Mouse (Mus musculus): ENCODE measurements around the gene Atp5f1. TPM values are rescaled to one million over a fixed set of nuclear protein-coding genes. Genes with fewer than 3 reads are reported as not detected.

Atp5f1 gene
- polyA plus RNA-seq, 1 experiment = 570 TPM

DNA sequence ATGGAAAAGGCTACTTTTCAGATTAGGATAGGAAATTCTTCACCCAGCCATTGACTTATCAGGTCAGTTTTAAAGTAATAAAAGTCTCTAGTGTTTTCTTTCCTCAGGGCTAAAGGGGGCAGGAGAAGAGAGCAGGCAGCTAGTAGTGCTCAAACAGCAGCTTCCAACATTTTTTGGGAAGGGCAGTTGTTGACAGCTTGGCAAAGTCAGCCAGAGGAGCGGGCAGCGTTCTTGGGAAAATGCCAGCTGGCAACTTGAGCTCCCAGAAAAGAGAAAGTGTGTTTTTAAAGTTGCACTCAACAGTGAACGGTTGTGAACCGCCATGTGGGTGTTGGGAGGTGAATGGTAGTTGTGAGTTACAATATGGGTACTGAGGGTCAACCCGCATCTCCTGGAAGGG is 24.9 kb downstream of the Atp5f1 start:
- no peak for TF ChIP-seq POLR2A (IDR thresholded peaks at IDR 0.05; ENCODE audit: insufficient read depth, low read length)
- no peak for TF ChIP-seq CTCF (IDR thresholded peaks at IDR 0.05; ENCODE audit: low read depth, low read length)
- no peak for TF ChIP-seq EP300 (IDR thresholded peaks at IDR 0.05; ENCODE audit: insufficient read depth, low read depth, low read length)
- Histone ChIP-seq H3K27ac (ENCODE audit: insufficient read depth, low read length) (no peak overlapping the region), H3K4me1 (ENCODE audit: control insufficient read depth, insufficient read depth, low read length) (no peaks in the 10 kb centered on the region), H3K36me3 (ENCODE audit: control insufficient read depth, insufficient read depth, low read length, poor library complexity, severe bottlenecking) (no peaks in the 10 kb centered on the region), H3K27me3 (ENCODE audit: control insufficient read depth, insufficient read depth, low read length, poor library complexity, severe bottlenecking) (no peaks in the 10 kb centered on the region), H3K4me3 (ENCODE audit: low read depth, low read length) (no peak overlapping the region), H3K9me3 (replicated peaks; ENCODE audit: control insufficient read depth, insufficient read depth, low read length, poor library complexity, severe bottlenecking) (no peaks in the 10 kb centered on the region), H3K9ac (ENCODE audit: low read depth, poor library complexity, severe bottlenecking) (no peak overlapping the region)

GRCm38 (mm10) chr3:105933926-105934325 is 26.0 kb downstream of the Atp5f1 start:
- Histone ChIP-seq H3K36me3 (ENCODE audit: control insufficient read depth, insufficient read depth, low read length, poor library complexity, severe bottlenecking) (no peaks in the 10 kb centered on the region), H3K4me3 (ENCODE audit: low read depth, low read length) (no peak overlapping the region), H3K9me3 (replicated peaks; ENCODE audit: control insufficient read depth, insufficient read depth, low read length, poor library complexity, severe bottlenecking) (no peaks in the 10 kb centered on the region), H3K9ac (ENCODE audit: low read depth, poor library complexity, severe bottlenecking) (no peak overlapping the region), H3K27me3 (ENCODE audit: control insufficient read depth, insufficient read depth, low read length, poor library complexity, severe bottlenecking) (no peaks in the 10 kb centered on the region), H3K4me1 (ENCODE audit: control insufficient read depth, insufficient read depth, low read length) (no peaks in the 10 kb centered on the region), H3K27ac (ENCODE audit: insufficient read depth, low read length) (no peak overlapping the region)
- no peak for TF ChIP-seq EP300 (IDR thresholded peaks at IDR 0.05; ENCODE audit: insufficient read depth, low read depth, low read length)
- TF ChIP-seq POLR2A (IDR thresholded peaks at IDR 0.05; ENCODE audit: insufficient read depth, low read length) = no peak

GRCm38 (mm10) chr3:105932240-105933071 is 27.4 kb downstream of the Atp5f1 start, which contains the start of gene I830077J02Rik:
Gene I830077J02Rik (minus strand): TSS chr3:105932664.
- Histone ChIP-seq H3K9ac (ENCODE audit: low read depth, poor library complexity, severe bottlenecking) (no peak within 1 kb of the TSS), H3K27me3 (ENCODE audit: control insufficient read depth, insufficient read depth, low read length, poor library complexity, severe bottlenecking) (no peaks in the 10 kb centered on the region), H3K36me3 (ENCODE audit: control insufficient read depth, insufficient read depth, low read length, poor library complexity, severe bottlenecking) (no peaks in the 10 kb centered on the region), H3K4me3 (ENCODE audit: low read depth, low read length) (no peak within 1 kb of the TSS), H3K9me3 (replicated peaks; ENCODE audit: control insufficient read depth, insufficient read depth, low read length, poor library complexity, severe bottlenecking) (no peaks in the 10 kb centered on the region), H3K4me1 (ENCODE audit: control insufficient read depth, insufficient read depth, low read length) (no peaks in the 10 kb centered on the region), H3K27ac (ENCODE audit: insufficient read depth, low read length) (no peak within 1 kb of the TSS)
- no peak for TF ChIP-seq CTCF (IDR thresholded peaks at IDR 0.05; ENCODE audit: low read depth, low read length)

GRCm38 (mm10) chr3:105931095-105931494 is 28.8 kb downstream of the Atp5f1 start:
- Histone ChIP-seq H3K36me3 (ENCODE audit: control insufficient read depth, insufficient read depth, low read length, poor library complexity, severe bottlenecking) (no peaks in the 10 kb centered on the region), H3K4me3 (ENCODE audit: low read depth, low read length) (no peak overlapping the region), H3K27ac (ENCODE audit: insufficient read depth, low read length) (no peak overlapping the region), H3K4me1 (ENCODE audit: control insufficient read depth, insufficient read depth, low read length) (no peaks in the 10 kb centered on the region), H3K27me3 (ENCODE audit: control insufficient read depth, insufficient read depth, low read length, poor library complexity, severe bottlenecking) (no peaks in the 10 kb centered on the region), H3K9me3 (replicated peaks; ENCODE audit: control insufficient read depth, insufficient read depth, low read length, poor library complexity, severe bottlenecking) (no peaks in the 10 kb centered on the region), H3K9ac (ENCODE audit: low read depth, poor library complexity, severe bottlenecking) (no peak overlapping the region)
- TF ChIP-seq CTCF (IDR thresholded peaks at IDR 0.05; ENCODE audit: low read depth, low read length) (no peak), POLR2A (IDR thresholded peaks at IDR 0.05; ENCODE audit: insufficient read depth, low read length) (no peak), EP300 (IDR thresholded peaks at IDR 0.05; ENCODE audit: insufficient read depth, low read depth, low read length) (no peak)

DNA sequence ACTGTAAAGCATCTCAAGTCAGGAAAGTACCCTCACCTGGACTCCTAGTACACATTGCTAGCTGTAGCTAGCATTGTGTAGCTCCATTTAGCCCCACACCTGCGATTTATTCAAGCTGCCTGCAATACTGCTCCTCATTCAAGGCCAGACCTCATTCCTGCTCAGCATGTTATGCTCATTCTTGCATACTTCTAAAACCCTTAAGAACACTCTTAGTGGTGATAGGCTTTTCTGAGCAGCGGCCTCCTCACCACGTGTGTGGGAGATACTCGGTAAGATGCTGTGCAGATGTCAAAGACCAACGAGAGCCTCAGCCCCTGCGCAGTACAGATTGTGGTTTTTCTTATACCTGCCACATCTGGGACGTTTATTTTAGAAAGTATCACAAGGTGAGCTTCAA is 30.1 kb downstream of the Atp5f1 start:
- no peaks in the 10 kb centered on the region for H3K4me1 ChIP-seq (ENCODE audit: control insufficient read depth, insufficient read depth, low read length)
- H3K9me3 ChIP-seq (replicated peaks; ENCODE audit: control insufficient read depth, insufficient read depth, low read length, poor library complexity, severe bottlenecking) = no peaks in the 10 kb centered on the region
- H3K27ac ChIP-seq (ENCODE audit: insufficient read depth, low read length) = no peak overlapping the region
- TF ChIP-seq CTCF (IDR thresholded peaks at IDR 0.05; ENCODE audit: low read depth, low read length) = no peak
- TF ChIP-seq POLR2A (IDR thresholded peaks at IDR 0.05; ENCODE audit: insufficient read depth, low read length) = no peak
- H3K9ac ChIP-seq (ENCODE audit: low read depth, poor library complexity, severe bottlenecking) = no peak overlapping the region
- no peaks in the 10 kb centered on the region for H3K36me3 ChIP-seq (ENCODE audit: control insufficient read depth, insufficient read depth, low read length, poor library complexity, severe bottlenecking)
- no peaks in the 10 kb centered on the region for H3K27me3 ChIP-seq (ENCODE audit: control insufficient read depth, insufficient read depth, low read length, poor library complexity, severe bottlenecking)
- no peak overlapping the region for H3K4me3 ChIP-seq (ENCODE audit: low read depth, low read length)

GRCm38 (mm10) chr3:105928781-105929180 is 31.1 kb downstream of the Atp5f1 start:
- Histone ChIP-seq H3K9me3 (replicated peaks; ENCODE audit: control insufficient read depth, insufficient read depth, low read length, poor library complexity, severe bottlenecking) (no peaks in the 10 kb centered on the region), H3K9ac (ENCODE audit: low read depth, poor library complexity, severe bottlenecking) (no peak overlapping the region), H3K4me3 (ENCODE audit: low read depth, low read length) (no peak overlapping the region), H3K27ac (ENCODE audit: insufficient read depth, low read length) (no peak overlapping the region), H3K4me1 (ENCODE audit: control insufficient read depth, insufficient read depth, low read length) (no peaks in the 10 kb centered on the region), H3K27me3 (ENCODE audit: control insufficient read depth, insufficient read depth, low read length, poor library complexity, severe bottlenecking) (no peaks in the 10 kb centered on the region), H3K36me3 (ENCODE audit: control insufficient read depth, insufficient read depth, low read length, poor library complexity, severe bottlenecking) (no peaks in the 10 kb centered on the region)
- TF ChIP-seq POLR2A (IDR thresholded peaks at IDR 0.05; ENCODE audit: insufficient read depth, low read length) (no peak), EP300 (IDR thresholded peaks at IDR 0.05; ENCODE audit: insufficient read depth, low read depth, low read length) (no peak), CTCF (IDR thresholded peaks at IDR 0.05; ENCODE audit: low read depth, low read length) (no peak)
